In the genomic region with DNA sequence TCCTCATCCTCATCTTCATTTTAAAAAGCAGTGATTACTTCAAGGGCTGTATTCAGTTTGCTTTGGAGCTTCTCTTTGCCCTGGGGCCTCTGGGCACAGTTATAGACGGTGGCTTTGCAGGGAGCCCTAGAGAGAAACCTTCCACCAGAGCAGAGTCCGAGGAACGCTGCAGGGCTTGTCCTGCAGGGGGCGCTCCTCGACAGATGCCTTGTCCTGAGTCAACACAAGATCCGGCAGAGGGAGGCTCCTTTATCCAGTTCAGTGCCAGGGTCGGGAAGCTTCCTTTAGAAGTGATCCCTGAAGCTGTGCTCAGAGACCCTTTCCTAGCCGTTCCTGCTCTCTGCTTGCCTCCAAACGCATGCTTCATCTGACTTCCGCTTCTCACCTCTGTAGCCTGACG, we compare ENCODE assay signal across 8 mouse cellular contexts. TPM values are rescaled to one million over a fixed set of nuclear protein-coding genes. Genes with fewer than 3 reads are reported as not detected.
A peak's percentile ranks its signal among the peaks of the same experiment; 100 is the strongest.
DNase-seq lines count a peak whose midpoint lies in the region; ATAC-seq and TF ChIP-seq lines count a peak whose summit lies in the region.

No protein-coding gene starts in this region.

- TF ChIP-seq CTCF in layer of hippocampus, adult 2 months (conservative IDR thresholded peaks at IDR 0.05), result peak; percentile 99

- H3K9ac ChIP-seq in forebrain, embryonic 16.5 days (replicated peaks; ENCODE audit: low read depth, low read length), result no peak overlapping the region

- peak; percentile 56; the same call in 1 of the 2 replicates for ATAC-seq in forebrain, embryonic 16.5 days
- no peak for ATAC-seq in activated CD4-positive, CD25-positive, alpha-beta regulatory T cell, adult 4 months

- H3K36me3 ChIP-seq in forebrain, embryonic 16.5 days (ENCODE audit: control insufficient read depth, insufficient read depth), result no peaks in the 10 kb centered on the region

- WGBS in forebrain, embryonic 16.5 days, result 10% methylated on average over 11 of the region's 11 CpGs

- intact Hi-C loops in heart, postnatal 25 days (cut with DNase I), result loop anchor here (2.0 to 10.0 kb wide), 4 partner anchors 173 to 513 kb away; no protein-coding TSS in a partner anchor

- peaks cover 15% of the 10 kb centered on the region for H3K27me3 ChIP-seq in forebrain, embryonic 16.5 days (replicated peaks; ENCODE audit: control insufficient read depth, insufficient read depth, low read length)

- peaks cover 8% of the 10 kb centered on the region for H3K4me1 ChIP-seq in forebrain, embryonic 16.5 days (replicated peaks; ENCODE audit: control insufficient read depth, insufficient read depth, low read length)

- H3K4me2 ChIP-seq in forebrain, embryonic 16.5 days (ENCODE audit: low read length), result 0 out of 2 replicates have a peak overlapping the region, but pooled peaks have one; percentile 5

- DNase-seq in NIH3T3 (ENCODE audit: low read depth), result peak; percentile 89
- peak; percentile 45 for DNase-seq in cerebellum, adult 11 months
- DNase-seq in heart, postnatal 25 days (ENCODE audit: low spot score), result peak; percentile 54
- peak; percentile 65 to 86 for DNase-seq in layer of hippocampus, adult 2 months (ENCODE audit: low spot score in 2 of 2)
- peak; percentile 87 for DNase-seq in lung, postnatal 10 days
- DNase-seq in right cerebral cortex, postnatal 14 days, result peak; percentile 79

- H3K4me3 ChIP-seq in forebrain, embryonic 16.5 days (replicated peaks; ENCODE audit: low read length), result no peak overlapping the region
- peak overlapping the region; percentile 23 for H3K4me3 ChIP-seq in layer of hippocampus, adult 2 months

- H3K27ac ChIP-seq in forebrain, embryonic 16.5 days (ENCODE audit: low read length), result no peak overlapping the region
- no peak overlapping the region for H3K27ac ChIP-seq in layer of hippocampus, adult 2 months

- H3K9me3 ChIP-seq in forebrain, embryonic 16.5 days (ENCODE audit: control insufficient read depth, low read length), result no peaks in the 10 kb centered on the region

RNA-seq across cellular contexts. Expression of gene Cxcl12, which starts 5.5 kb away (rescaled TPM):
- polyA plus RNA-seq in forebrain, embryonic 16.5 days (2015; fragmentation: Nextera tagmentation; extraction: Ambion mirVana), result 55.6 and 89.6 TPM in 2 replicates
- 100 to 1,000 TPM in 1 of 2 experiments, 10 to 100 TPM in 1; 90.4 to 120 TPM for total RNA-seq in heart, postnatal 25 days (2021)
- total RNA-seq in layer of hippocampus, adult 2 months (2021), result 10 to 100 TPM; 41.1 to 45.2 TPM
- not detected for polyA plus RNA-seq in activated CD4-positive, CD25-positive, alpha-beta regulatory T cell, adult 4 months (2017; shearing (Covaris generic))
